Comparison of ENCODE assay signal across 24 mouse cellular contexts in genomic region chr15:90810341-90810740, GRCm38 (mm10).
A peak's percentile ranks its signal among the peaks of the same experiment; 100 is the strongest.
DNase-seq lines count a peak whose midpoint lies in the region; ATAC-seq lines count a peak whose summit lies in the region.
"Had no signal": no experiment of that assay in that cellular context is flagged by ENCODE, and none has a peak within 500 bp of the region (broad histone marks: within the 10 kb centered on the region; RNA-seq: fewer than 3 reads in every experiment).

No protein-coding gene starts in this region.

- peak; percentile 83 for ATAC-seq in kidney, embryonic 14.5 days (ENCODE audit: low FRiP score, low TSS enrichment)
- peak; percentile 63; the same call in 1 of the 2 replicates for ATAC-seq in kidney, embryonic 16.5 days (ENCODE audit: low FRiP score, low TSS enrichment)
- ATAC-seq in hindbrain, embryonic 13.5 days (ENCODE audit: low FRiP score), result no peak
- ATAC-seq: activated CD4-positive, CD25-positive, alpha-beta regulatory T cell, adult 4 months; CD4-positive, CD25-positive, alpha-beta regulatory T cell, adult 4 months; forebrain, embryonic 13.5 days; forebrain, embryonic 15.5 days; Patski had no signal

- no peak overlapping the region for H3K27ac ChIP-seq in kidney, embryonic 14.5 days (ENCODE audit: low read depth, low read length)
- no peak overlapping the region for H3K27ac ChIP-seq in kidney, embryonic 16.5 days (ENCODE audit: low read length)
- no peak overlapping the region for H3K27ac ChIP-seq in hindbrain, embryonic 13.5 days
- H3K27ac ChIP-seq: embryonic facial prominence, embryonic 10.5 days; embryonic facial prominence, embryonic 12.5 days; forebrain, embryonic 13.5 days; forebrain, embryonic 15.5 days had no signal

- H3K27me3 ChIP-seq in kidney, embryonic 14.5 days (ENCODE audit: control insufficient read depth, insufficient read depth, low read length), result no peaks in the 10 kb centered on the region
- no peaks in the 10 kb centered on the region for H3K27me3 ChIP-seq in kidney, embryonic 16.5 days (ENCODE audit: insufficient read depth, low read length)
- H3K27me3 ChIP-seq in hindbrain, embryonic 13.5 days, result no peaks in the 10 kb centered on the region
- H3K27me3 ChIP-seq: CH12.LX; embryonic facial prominence, embryonic 12.5 days; forebrain, embryonic 13.5 days; forebrain, embryonic 15.5 days had no signal

- H3K9me3 ChIP-seq in kidney, embryonic 14.5 days (ENCODE audit: control insufficient read depth, low read length), result no peaks in the 10 kb centered on the region
- no peaks in the 10 kb centered on the region for H3K9me3 ChIP-seq in kidney, embryonic 16.5 days (ENCODE audit: low read length)
- no peaks in the 10 kb centered on the region for H3K9me3 ChIP-seq in hindbrain, embryonic 13.5 days
- H3K9me3 ChIP-seq: embryonic facial prominence, embryonic 10.5 days; embryonic facial prominence, embryonic 12.5 days; forebrain, embryonic 13.5 days; forebrain, embryonic 15.5 days had no signal

- H3K4me3 ChIP-seq in kidney, embryonic 14.5 days (ENCODE audit: low read length), result no peak overlapping the region
- no peak overlapping the region for H3K4me3 ChIP-seq in kidney, embryonic 16.5 days (ENCODE audit: low read length)
- H3K4me3 ChIP-seq in hindbrain, embryonic 13.5 days, result no peak overlapping the region
- H3K4me3 ChIP-seq: embryonic facial prominence, embryonic 10.5 days; embryonic facial prominence, embryonic 12.5 days; forebrain, embryonic 13.5 days; forebrain, embryonic 15.5 days had no signal

- H3K4me2 ChIP-seq in kidney, embryonic 14.5 days (replicated peaks; ENCODE audit: low read depth, low read length), result no peak overlapping the region
- H3K4me2 ChIP-seq in kidney, embryonic 16.5 days (replicated peaks; ENCODE audit: low read depth, low read length), result no peak overlapping the region
- no peak overlapping the region for H3K4me2 ChIP-seq in hindbrain, embryonic 13.5 days
- H3K4me2 ChIP-seq: embryonic facial prominence, embryonic 12.5 days; forebrain, embryonic 13.5 days; forebrain, embryonic 15.5 days had no signal

- no peaks in the 10 kb centered on the region for H3K36me3 ChIP-seq in kidney, embryonic 14.5 days (ENCODE audit: control insufficient read depth, insufficient read depth, low read length)
- H3K36me3 ChIP-seq in kidney, embryonic 16.5 days (ENCODE audit: insufficient read depth, low read length), result no peaks in the 10 kb centered on the region
- H3K36me3 ChIP-seq in hindbrain, embryonic 13.5 days, result no peaks in the 10 kb centered on the region
- H3K36me3 ChIP-seq: embryonic facial prominence, embryonic 10.5 days; embryonic facial prominence, embryonic 12.5 days; forebrain, embryonic 15.5 days; G1E had no signal

- 29% methylated on average over 3 of the region's 3 CpGs for WGBS in kidney, embryonic 14.5 days
- 17% methylated on average over 3 of the region's 3 CpGs for WGBS in kidney, embryonic 16.5 days
- 79% methylated on average over 3 of the region's 3 CpGs for WGBS in hindbrain, embryonic 13.5 days

- DNase-seq in kidney, postnatal 36 days, result no peak
- no peak for DNase-seq in kidney, postnatal 10 days
- DNase-seq in retina, embryonic 14.5 days (ENCODE audit: low spot score), result peak; percentile 63
- DNase-seq: adrenal gland, adult 8-10 months; adrenal gland, postnatal 14 days; adrenal gland, postnatal 36 days; B cell, adult 2 months; cerebellum, adult 11-12 months; cerebellum, adult 2 months; cerebellum, adult 9-10 months; cerebellum, postnatal 10 days; cerebellum, postnatal 25 days had no signal

- H3K9ac ChIP-seq in kidney, embryonic 14.5 days (ENCODE audit: low read depth, low read length), result no peak overlapping the region
- no peak overlapping the region for H3K9ac ChIP-seq in kidney, embryonic 16.5 days (replicated peaks; ENCODE audit: low read length)
- no peak overlapping the region for H3K9ac ChIP-seq in hindbrain, embryonic 13.5 days
- H3K9ac ChIP-seq: embryonic facial prominence, embryonic 12.5 days; forebrain, embryonic 13.5 days; forebrain, embryonic 15.5 days had no signal

- H3K4me1 ChIP-seq in kidney, embryonic 14.5 days (ENCODE audit: control insufficient read depth, insufficient read depth, low read length), result peaks cover 6% of the 10 kb centered on the region; the same call in 1 of the 2 replicates
- no peaks in the 10 kb centered on the region for H3K4me1 ChIP-seq in kidney, embryonic 16.5 days (ENCODE audit: insufficient read depth, low read length)
- H3K4me1 ChIP-seq in hindbrain, embryonic 13.5 days (replicated peaks), result no peaks in the 10 kb centered on the region
- H3K4me1 ChIP-seq: embryonic facial prominence, embryonic 10.5 days; embryonic facial prominence, embryonic 12.5 days; forebrain, embryonic 13.5 days; forebrain, embryonic 15.5 days had no signal
